Mouse (Mus musculus): ENCODE measurements around the gene Rbfox1. TPM values are rescaled to one million over a fixed set of nuclear protein-coding genes. Genes with fewer than 3 reads are reported as not detected.

The Rbfox1 gene
- total RNA-seq, 2 experiments from 2014 or later, result not detected

- no peak for ATAC-seq (replicated peaks; ENCODE audit: poor library complexity, severe bottlenecking)
Measured at GRCm38 (mm10) chr16:7051991-7052390, 1166.8 kb downstream of the Rbfox1 start.

- no peak for ATAC-seq (replicated peaks; ENCODE audit: poor library complexity, severe bottlenecking)
Measured at GRCm38 (mm10) chr16:7052408-7052807, 1167.3 kb downstream of the Rbfox1 start.

DNA sequence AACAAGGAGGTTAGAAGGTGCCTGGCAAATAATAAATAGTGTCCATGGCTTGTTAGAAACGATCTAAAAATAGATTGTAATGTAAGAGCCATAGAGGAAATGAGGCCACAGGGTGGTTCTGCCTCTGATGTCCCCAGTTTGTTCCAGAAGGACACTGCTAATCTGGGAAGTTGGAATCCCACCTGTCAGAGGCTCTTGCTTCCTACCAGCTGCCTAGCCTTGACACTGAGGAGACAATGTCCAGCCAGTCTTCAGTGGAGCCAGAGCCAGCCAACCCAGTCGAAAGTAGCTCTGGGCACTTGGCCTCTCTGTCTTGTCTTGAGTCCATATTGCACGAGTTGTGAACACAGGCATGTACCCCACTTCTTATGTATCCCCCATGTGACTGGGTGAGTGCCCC, 1172.6 kb downstream of the Rbfox1 start:
- ATAC-seq (replicated peaks; ENCODE audit: poor library complexity, severe bottlenecking), result no peak

DNA sequence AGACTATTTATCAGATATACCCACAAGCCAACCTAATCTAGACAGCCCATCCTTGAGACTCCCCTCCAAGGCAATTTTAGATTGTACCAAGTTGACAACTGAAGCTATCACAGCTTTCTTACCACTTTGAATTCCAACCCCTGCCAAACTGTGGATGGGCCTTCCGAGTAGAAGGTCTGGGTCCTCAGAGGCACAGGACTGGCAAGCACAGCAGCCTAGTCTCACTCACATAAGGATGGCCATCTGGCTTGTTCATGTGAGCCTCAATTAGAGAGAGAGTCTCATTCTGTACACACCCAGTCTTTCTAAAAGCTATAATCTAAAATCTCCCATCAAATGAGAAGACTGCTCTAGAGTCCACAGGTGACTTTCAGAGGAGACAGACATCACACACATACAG, 1173.4 kb downstream of the Rbfox1 start:
- ATAC-seq (replicated peaks; ENCODE audit: poor library complexity, severe bottlenecking), result no peak

- no peak for ATAC-seq (replicated peaks; ENCODE audit: poor library complexity, severe bottlenecking)
Measured at GRCm38 (mm10) chr16:7059596-7059995, 1174.4 kb downstream of the Rbfox1 start.

DNA sequence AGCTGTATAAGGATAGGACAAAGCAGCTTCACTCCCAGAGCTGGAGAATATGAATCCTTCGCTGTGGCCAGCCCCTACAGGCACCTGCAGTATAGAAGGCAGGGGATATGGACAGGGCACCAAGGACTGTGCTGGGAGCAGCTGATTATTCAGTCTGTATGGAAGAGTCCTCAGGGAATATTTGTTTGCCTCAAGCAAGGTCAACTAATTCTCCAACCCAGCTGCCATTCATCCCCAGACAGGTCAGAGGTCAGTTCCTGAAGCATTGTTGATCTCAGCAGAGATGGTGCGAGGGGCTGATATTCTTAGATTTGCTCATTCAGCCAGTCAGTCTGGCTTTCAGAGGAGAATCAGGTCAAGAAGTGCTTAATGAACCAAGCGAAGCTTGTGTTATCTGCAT, 1175.7 kb downstream of the Rbfox1 start:
- ATAC-seq (replicated peaks; ENCODE audit: poor library complexity, severe bottlenecking), result no peak

- no peak for ATAC-seq (replicated peaks; ENCODE audit: poor library complexity, severe bottlenecking)
Measured at GRCm38 (mm10) chr16:7062512-7062911, 1177.4 kb downstream of the Rbfox1 start.

- no peak for ATAC-seq (replicated peaks; ENCODE audit: poor library complexity, severe bottlenecking)
Measured at GRCm38 (mm10) chr16:7067109-7067508, 1182.0 kb downstream of the Rbfox1 start.

- ATAC-seq (replicated peaks; ENCODE audit: poor library complexity, severe bottlenecking), result no peak
Measured at GRCm38 (mm10) chr16:7069599-7069998, 1184.4 kb downstream of the Rbfox1 start.

GRCm38 (mm10) chr16:7074786-7075185, 1189.6 kb downstream of the Rbfox1 start:
- no peak for ATAC-seq (replicated peaks; ENCODE audit: poor library complexity, severe bottlenecking)

- ATAC-seq (replicated peaks; ENCODE audit: poor library complexity, severe bottlenecking), result no peak
Measured at GRCm38 (mm10) chr16:7075749-7076148, 1190.6 kb downstream of the Rbfox1 start.

GRCm38 (mm10) chr16:7076305-7076704, 1191.2 kb downstream of the Rbfox1 start:
- ATAC-seq (replicated peaks; ENCODE audit: poor library complexity, severe bottlenecking), result no peak

- no peak for ATAC-seq (replicated peaks; ENCODE audit: poor library complexity, severe bottlenecking)
Measured at GRCm38 (mm10) chr16:7076707-7077106, 1191.6 kb downstream of the Rbfox1 start.

- no peak for ATAC-seq (replicated peaks; ENCODE audit: poor library complexity, severe bottlenecking)
Measured at GRCm38 (mm10) chr16:7081074-7081568, 1196.0 kb downstream of the Rbfox1 start.

DNA sequence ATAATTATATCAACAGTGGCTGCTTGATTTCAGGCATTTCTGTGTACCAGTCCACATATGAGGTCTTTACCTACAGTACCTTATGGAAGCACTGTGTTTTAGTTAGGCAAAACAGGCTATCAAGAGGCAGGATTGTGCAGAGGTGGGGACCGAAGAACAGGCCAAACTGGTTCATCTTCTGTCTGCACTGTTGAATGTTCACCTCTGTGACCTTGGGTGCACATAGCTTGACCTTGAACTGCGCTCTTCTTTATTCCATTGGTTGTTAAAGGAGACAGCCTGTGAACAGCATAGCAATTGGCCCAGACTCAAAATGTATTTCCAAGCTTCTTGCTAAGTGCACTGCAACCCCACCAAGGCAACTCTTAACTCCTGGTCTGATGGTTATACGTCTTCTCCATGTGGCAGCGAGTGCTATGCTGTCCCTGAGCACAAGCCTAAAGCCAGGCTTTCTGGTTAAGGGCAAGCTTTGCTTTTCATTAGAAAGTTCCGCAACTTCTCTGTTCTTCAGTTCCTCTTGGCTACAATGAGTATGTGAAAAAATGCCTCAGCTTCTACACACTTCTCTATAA, 1196.6 kb downstream of the Rbfox1 start:
- no peak for ATAC-seq (replicated peaks; ENCODE audit: poor library complexity, severe bottlenecking)

DNA sequence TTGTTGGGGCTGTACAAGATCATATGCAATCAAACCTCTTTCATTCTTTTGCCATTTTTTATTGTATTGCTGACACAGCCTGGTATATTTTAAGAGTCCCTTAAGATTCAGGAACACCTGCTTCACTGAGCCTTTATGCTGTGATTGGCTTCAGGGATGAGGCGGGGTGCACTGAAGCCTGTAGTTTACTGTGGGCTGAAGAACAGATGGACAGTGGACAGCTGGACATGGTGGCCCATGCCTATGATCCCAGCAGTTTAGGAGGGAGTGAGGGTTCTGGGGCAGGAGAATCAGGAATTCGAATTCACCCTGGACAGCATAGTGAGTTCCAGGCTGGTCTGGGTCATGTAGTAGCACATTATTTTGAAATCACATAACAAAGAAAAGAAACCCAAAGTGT, 1198.8 kb downstream of the Rbfox1 start:
- ATAC-seq (replicated peaks; ENCODE audit: poor library complexity, severe bottlenecking), result no peak

GRCm38 (mm10) chr16:7088601-7089430, 1203.7 kb downstream of the Rbfox1 start:
- no peak for ATAC-seq (replicated peaks; ENCODE audit: poor library complexity, severe bottlenecking)

- ATAC-seq (replicated peaks; ENCODE audit: poor library complexity, severe bottlenecking), result no peak
Measured at GRCm38 (mm10) chr16:7089475-7089874, 1204.3 kb downstream of the Rbfox1 start.

GRCm38 (mm10) chr16:7090205-7090604, 1205.0 kb downstream of the Rbfox1 start:
- no peak for ATAC-seq (replicated peaks; ENCODE audit: poor library complexity, severe bottlenecking)

DNA sequence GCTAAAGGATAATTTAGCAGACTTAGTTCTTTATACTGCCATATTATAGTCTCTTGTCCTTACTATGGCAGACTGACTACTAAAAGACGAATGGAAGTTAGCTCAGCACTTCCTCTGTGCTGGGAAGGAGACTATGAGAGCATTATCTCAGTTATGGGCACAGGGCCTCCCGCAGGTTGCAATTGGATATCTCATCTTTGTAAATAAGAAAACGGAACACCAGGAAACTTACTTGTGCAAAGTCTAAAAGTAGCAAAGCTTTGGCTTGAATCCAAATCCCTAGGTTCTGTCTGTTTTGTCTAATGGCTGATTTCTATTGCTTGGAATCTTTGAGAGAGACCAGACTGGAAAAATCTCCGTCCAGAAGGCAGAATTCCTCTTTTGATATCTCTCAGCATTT, 1207.7 kb downstream of the Rbfox1 start:
- no peak for ATAC-seq (replicated peaks; ENCODE audit: poor library complexity, severe bottlenecking)

- no peak for ATAC-seq (replicated peaks; ENCODE audit: poor library complexity, severe bottlenecking)
Measured at GRCm38 (mm10) chr16:7093686-7094085, 1208.5 kb downstream of the Rbfox1 start.
